Mouse (Mus musculus) MN1 (cell line): ENCODE results near the gene Ikzf3.

Experiments used
- DNase-seq: peaks from one replicate; pipeline ENCODE4 v3.0.0-alpha.2; 2016; ENCODE audit warnings: low spot score

Gene Ikzf3

GRCm38 (mm10) chr11:98446562-98447474, 99.0 kb downstream of the Ikzf3 start:
- DNase-seq = no peak

DNA sequence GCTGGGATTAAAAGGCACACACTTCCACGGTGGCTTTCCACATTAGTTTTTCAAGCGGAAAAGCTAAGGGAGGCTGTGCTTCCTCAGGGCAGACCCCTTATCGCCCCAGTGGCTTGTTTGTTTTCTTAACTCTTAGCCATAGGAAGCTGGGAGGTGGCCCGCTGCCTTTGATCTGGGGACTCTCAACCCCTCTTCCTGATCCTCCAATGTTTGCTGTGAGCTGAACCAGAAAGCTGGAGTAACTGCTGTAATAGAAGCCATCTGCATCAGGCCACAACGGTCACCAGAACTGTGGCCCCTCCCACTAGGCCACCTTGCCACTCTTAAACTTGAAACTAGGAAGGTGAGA, 99.6 kb downstream of the Ikzf3 start, which contains the start of gene Grb7:
Gene Grb7, plus strand, starts transcription at position 182 of the 349 bp plus-strand sequence.
- no peak for DNase-seq

DNA sequence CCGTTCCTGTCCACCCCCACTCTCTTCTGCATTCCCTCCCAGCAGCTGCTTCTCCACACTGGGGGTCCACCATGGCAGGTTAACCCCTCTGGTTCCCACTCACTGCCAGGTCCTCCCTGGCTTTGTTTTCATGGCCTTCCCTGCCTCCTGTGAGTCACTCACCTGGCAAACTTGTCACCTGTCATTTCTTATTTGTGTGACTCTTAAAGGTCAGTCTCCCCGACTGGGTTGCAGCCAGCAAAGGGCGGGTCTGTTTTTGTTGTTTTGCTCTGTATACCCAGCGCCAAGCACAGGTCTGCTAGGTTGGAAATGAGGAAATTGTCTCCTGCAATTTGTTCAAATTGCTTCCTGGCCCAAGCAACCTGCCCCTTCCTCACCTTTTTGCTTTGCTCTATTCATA, 100.2 kb downstream of the Ikzf3 start:
- no peak for DNase-seq

GRCm38 (mm10) chr11:98445238-98445637, 100.6 kb downstream of the Ikzf3 start:
- DNase-seq = no peak

GRCm38 (mm10) chr11:98443688-98444087, 102.1 kb downstream of the Ikzf3 start:
- DNase-seq = no peak

- DNase-seq = peak; percentile 93
Measured at GRCm38 (mm10) chr11:98438331-98439158, 107.3 kb downstream of the Ikzf3 start, which contains the start of gene Mien1. Gene Mien1, minus strand, starts transcription at chr11:98438991.

GRCm38 (mm10) chr11:98437441-98437840, 108.4 kb downstream of the Ikzf3 start:
- DNase-seq = no peak

DNA sequence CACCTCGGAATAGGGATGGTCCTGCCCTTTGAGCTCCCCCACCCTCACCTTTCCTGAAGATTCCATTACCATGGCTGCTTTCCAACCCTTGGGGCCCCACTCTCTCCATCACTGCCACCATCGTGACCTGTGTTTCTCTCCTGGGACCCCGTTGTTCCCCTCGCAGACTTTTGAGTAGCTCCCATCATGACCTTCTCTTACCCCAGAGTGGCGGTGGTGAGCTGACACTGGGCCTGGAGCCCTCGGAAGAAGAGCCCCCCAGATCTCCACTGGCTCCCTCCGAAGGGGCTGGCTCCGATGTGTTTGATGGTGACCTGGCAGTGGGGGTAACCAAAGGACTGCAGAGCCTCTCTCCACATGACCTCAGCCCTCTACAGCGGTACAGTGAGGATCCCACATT, 110.1 kb downstream of the Ikzf3 start:
- no peak for DNase-seq

GRCm38 (mm10) chr11:98431743-98432502, 113.9 kb downstream of the Ikzf3 start:
- no peak for DNase-seq

DNA sequence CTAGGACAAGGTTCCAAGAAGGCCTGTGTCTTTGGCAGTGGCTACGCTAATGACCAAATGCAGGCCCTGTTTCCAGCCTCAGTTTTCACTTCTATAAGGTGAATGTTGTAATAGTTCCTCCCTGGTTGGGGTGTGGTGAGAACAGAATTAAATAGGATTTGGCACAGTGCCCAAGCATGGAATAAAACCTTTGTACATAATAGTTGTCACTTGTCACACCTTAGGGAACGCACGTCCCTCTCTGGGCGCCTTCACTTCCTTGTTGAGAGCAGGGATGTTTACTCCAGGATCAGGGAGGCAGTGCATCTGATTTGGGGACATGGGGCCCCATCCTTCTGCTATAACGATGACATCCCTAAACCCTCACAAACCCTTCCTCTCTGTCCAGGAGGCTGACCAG, 117.4 kb downstream of the Ikzf3 start:
- DNase-seq = no peak

DNA sequence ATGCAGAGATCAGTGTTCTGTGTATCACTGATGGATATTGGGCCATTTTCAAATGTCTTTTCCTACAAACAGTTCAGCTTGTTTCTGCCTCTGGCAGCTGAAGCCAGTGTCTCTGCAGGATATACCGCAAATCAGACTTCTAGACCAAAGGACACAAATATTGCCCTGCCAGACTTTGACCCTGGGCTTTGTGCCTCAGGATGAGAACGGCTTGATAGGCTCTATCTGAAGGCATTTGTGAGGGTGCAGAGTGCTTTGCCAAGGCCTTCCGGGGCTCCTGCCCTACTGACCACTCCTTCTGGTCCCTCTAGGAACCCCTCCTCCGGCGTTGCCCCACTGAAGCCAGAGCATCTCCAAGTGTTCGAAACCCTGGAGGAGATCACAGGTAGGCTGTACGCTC, 119.2 kb downstream of the Ikzf3 start:
- DNase-seq = no peak

- DNase-seq = no peak
Measured at GRCm38 (mm10) chr11:98418939-98419547, 126.8 kb downstream of the Ikzf3 start.

DNA sequence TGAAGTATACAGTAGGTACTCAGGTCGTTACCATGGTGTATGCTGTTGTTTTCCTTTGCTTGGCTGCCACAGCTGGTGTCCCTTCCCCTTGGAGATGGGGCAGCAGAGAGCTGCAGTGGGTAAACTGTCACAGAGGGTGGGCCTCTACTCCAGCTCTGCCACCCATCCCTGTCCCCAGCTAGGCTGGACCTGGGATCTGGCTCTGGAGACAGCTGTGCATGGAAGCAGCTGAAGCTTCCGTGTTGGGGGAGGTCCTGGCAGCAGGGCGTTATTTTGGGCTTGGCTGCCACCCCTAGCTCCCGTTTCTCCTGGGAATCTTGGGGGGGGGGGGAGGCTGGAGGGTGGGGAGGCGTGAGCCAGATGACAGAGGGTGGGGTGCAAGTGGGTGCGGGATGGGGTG, 127.6 kb downstream of the Ikzf3 start:
- no peak for DNase-seq

DNA sequence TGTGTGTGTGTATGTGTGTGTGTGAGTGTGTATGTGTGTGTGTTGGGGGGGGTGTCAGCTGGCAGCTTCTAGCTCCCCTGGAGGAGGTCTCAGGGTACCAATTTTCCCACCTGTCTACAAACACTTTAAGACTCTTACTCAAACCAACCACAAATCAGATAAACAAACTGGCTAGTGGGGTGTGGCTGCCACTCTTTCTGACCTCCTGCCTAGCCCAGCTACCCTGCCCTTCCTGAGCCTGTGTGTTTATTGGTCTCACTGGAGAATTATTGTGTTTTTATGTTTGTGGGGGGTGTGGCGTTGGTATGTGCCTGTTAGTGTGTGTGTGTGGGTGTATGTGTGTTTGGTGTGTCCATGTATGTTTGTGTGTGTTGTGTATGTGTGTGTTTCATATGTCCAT, 128.8 kb downstream of the Ikzf3 start:
- no peak for DNase-seq
